Mouse (Mus musculus) stomach, postnatal 0 days (tissue): ENCODE data around the gene Cds1.

Experiments used
- CTCF ChIP-seq: IDR thresholded peaks from 2 replicates; pipeline ENCODE4 v1.5.1; 2016; ENCODE audit warnings: antibody characterized with exemption, low read depth, mild to moderate bottlenecking, moderate library complexity
- EP300 ChIP-seq: optimal IDR thresholded peaks from 2 replicates; pipeline ENCODE3; 2016; ENCODE audit warnings: antibody characterized with exemption

GRCm38 (mm10) chr5:101822311-101822670 lies 57.4 kb downstream of the Cds1 start:
- no peak for TF ChIP-seq CTCF
- TF ChIP-seq EP300: no peak
